ENCODE assay signal across 18 mouse cellular contexts in the genomic region with DNA sequence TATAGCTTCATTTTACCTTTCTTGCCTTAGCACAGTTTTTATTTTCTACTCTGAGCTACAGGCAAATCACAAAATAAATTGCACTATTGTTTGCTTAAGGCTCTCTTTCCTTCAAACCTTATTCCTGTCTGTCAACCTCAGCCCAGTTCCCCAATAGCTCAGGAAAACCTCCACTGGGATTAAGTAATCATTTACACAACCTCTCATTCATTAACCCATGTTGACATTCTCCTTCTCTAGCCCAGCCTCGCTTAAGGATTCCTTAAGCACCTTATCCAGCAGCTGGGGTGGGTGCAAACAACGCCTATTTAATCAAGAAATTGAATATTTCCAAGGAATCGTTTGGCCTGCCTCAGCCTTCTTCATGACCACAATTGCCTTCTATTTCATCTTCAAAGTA. TPM values are rescaled to one million over a fixed set of nuclear protein-coding genes. Genes with fewer than 3 reads are reported as not detected.
DNase-seq lines count a peak whose midpoint lies in the region; ATAC-seq and TF ChIP-seq lines count a peak whose summit lies in the region.
"Had no signal": no experiment of that assay in that cellular context is flagged by ENCODE, and none has a peak within 500 bp of the region (broad histone marks: within the 10 kb centered on the region; RNA-seq: fewer than 3 reads in every experiment).

No protein-coding gene starts in this region.

- H3K27ac ChIP-seq in liver, embryonic 13.5 days = no peak overlapping the region
- no peak overlapping the region for H3K27ac ChIP-seq in intestine, embryonic 16.5 days (ENCODE audit: low read length)
- H3K27ac ChIP-seq: embryonic facial prominence, embryonic 15.5 days; heart, embryonic 10.5 days; hindbrain, embryonic 14.5 days had no signal

- peak; percentile 54; the same call in 1 of the 2 replicates for ATAC-seq in liver, embryonic 13.5 days (ENCODE audit: low read depth)
- peak; percentile 79 for ATAC-seq in intestine, embryonic 16.5 days
- ATAC-seq: Patski had no signal

- intact Hi-C loops in gastrocnemius, postnatal 14 days (cut with DNase I; ENCODE audit: low total_unique reads) = no loop called here

- H3K4me1 ChIP-seq in liver, embryonic 13.5 days (replicated peaks) = peaks cover 4% of the 10 kb centered on the region; the same call in 1 of the 2 replicates
- peaks cover 16% of the 10 kb centered on the region for H3K4me1 ChIP-seq in intestine, embryonic 16.5 days (ENCODE audit: control insufficient read depth, insufficient read depth, low read length)
- H3K4me1 ChIP-seq: embryonic facial prominence, embryonic 15.5 days; megakaryocyte, embryonic 14.5 days had no signal

- no peak for TF ChIP-seq CTCF in brain, embryonic 14.5 days (IDR thresholded peaks at IDR 0.05; ENCODE audit: borderline replicate concordance, extremely low read depth, insufficient read depth, insufficient read length)

- no peak overlapping the region for H3K4me2 ChIP-seq in liver, embryonic 13.5 days
- H3K4me2 ChIP-seq in intestine, embryonic 16.5 days (ENCODE audit: low read depth, low read length) = no peak overlapping the region
- H3K4me2 ChIP-seq: embryonic facial prominence, embryonic 15.5 days; hindbrain, embryonic 14.5 days had no signal

- DNase-seq in liver, embryonic 13.5 days = no peak
- DNase-seq in liver = no peak
- peak; percentile 11 for DNase-seq in brain, embryonic 14.5 days (ENCODE audit: low read depth)
- peak; percentile 60 for DNase-seq in lung, postnatal 36 days
- DNase-seq in gastrocnemius, postnatal 14 days = no peak
- no peak for DNase-seq in urinary bladder, postnatal 10 days (ENCODE audit: low spot score)
- DNase-seq in cerebellum, postnatal 4 days (ENCODE audit: low spot score in 2 of 2) = no peak
- DNase-seq: cerebellum, adult 9-11 months; embryo, embryonic 11 days; gastrocnemius, postnatal 10 days; heart, postnatal 14 days; thymus, postnatal 36 days had no signal

- WGBS in liver, embryonic 13.5 days (ENCODE audit: insufficient replicate concordance) = 46% methylated on average over 3 of the region's 3 CpGs
- 50% methylated on average over 3 of the region's 3 CpGs for WGBS in intestine, embryonic 16.5 days

- no peak for TF ChIP-seq POLR2A in brain, embryonic 14.5 days (IDR thresholded peaks at IDR 0.05; ENCODE audit: borderline replicate concordance, extremely low read depth, insufficient read depth, insufficient read length, poor library complexity, severe bottlenecking)

- no peak overlapping the region for H3K4me3 ChIP-seq in liver, embryonic 13.5 days (replicated peaks)
- no peak overlapping the region for H3K4me3 ChIP-seq in intestine, embryonic 16.5 days (ENCODE audit: low read length)
- H3K4me3 ChIP-seq: embryonic facial prominence, embryonic 15.5 days; heart, embryonic 10.5 days; megakaryocyte, embryonic 14.5 days had no signal

- H3K36me3 ChIP-seq in liver, embryonic 13.5 days = no peaks in the 10 kb centered on the region
- H3K36me3 ChIP-seq in intestine, embryonic 16.5 days (ENCODE audit: control insufficient read depth, insufficient read depth, low read length) = no peaks in the 10 kb centered on the region
- H3K36me3 ChIP-seq: embryonic facial prominence, embryonic 15.5 days; heart, embryonic 10.5 days had no signal

- H3K9ac ChIP-seq in liver, embryonic 13.5 days = no peak overlapping the region
- no peak overlapping the region for H3K9ac ChIP-seq in intestine, embryonic 16.5 days (ENCODE audit: low read depth, low read length)
- H3K9ac ChIP-seq: embryonic facial prominence, embryonic 15.5 days; hindbrain, embryonic 14.5 days had no signal

- H3K9me3 ChIP-seq in liver, embryonic 13.5 days (replicated peaks) = no peaks in the 10 kb centered on the region
- H3K9me3 ChIP-seq in intestine, embryonic 16.5 days (ENCODE audit: control insufficient read depth, low read length) = no peaks in the 10 kb centered on the region
- H3K9me3 ChIP-seq: embryonic facial prominence, embryonic 15.5 days; heart, embryonic 10.5 days; megakaryocyte, embryonic 14.5 days had no signal

- no peaks in the 10 kb centered on the region for H3K27me3 ChIP-seq in liver, embryonic 13.5 days
- no peaks in the 10 kb centered on the region for H3K27me3 ChIP-seq in intestine, embryonic 16.5 days (replicated peaks; ENCODE audit: control insufficient read depth, insufficient read depth, low read length)
- H3K27me3 ChIP-seq: embryonic facial prominence, embryonic 15.5 days; megakaryocyte, embryonic 14.5 days; Patski had no signal

RNA-seq across cellular contexts. Expression of a gene that starts 40.1 kb away (rescaled TPM):
- polyA plus RNA-seq in liver, embryonic 13.5 days (2015; fragmentation: Nextera tagmentation; extraction: Ambion mirVana) = 3.4 and 4.5 TPM in 2 replicates
- polyA plus RNA-seq in brain, embryonic 14.5 days (2012; rRNA removed) = 1.5 and 1.8 TPM in 2 replicates
- 10.5 and 14.1 TPM in 2 replicates for polyA plus RNA-seq in intestine, embryonic 16.5 days (2015; fragmentation: Nextera tagmentation; extraction: Ambion mirVana)
- total RNA-seq in gastrocnemius, postnatal 14 days (2021) = 10 to 100 TPM in 1 of 2 experiments, 1 to 10 TPM in 1; 7.5 to 10.9 TPM

Comparison
In these comparisons a context has a peak if more than half of its experiments do, and no peak if none do; other contexts are left out.
1. DNase-seq: peak in brain, embryonic 14.5 days (single experiment) and lung, postnatal 36 days (single experiment); none in liver, embryonic 13.5 days (single experiment), liver (single experiment), gastrocnemius, postnatal 14 days (single experiment), urinary bladder, postnatal 10 days (single experiment) and cerebellum, postnatal 4 days (0 of 2).